Mouse (Mus musculus) cerebellum, adult 2 months (tissue): ENCODE measurements around the gene Lipa.

Experiments used
- CTCF ChIP-seq: fragments of 200-500 bp; IDR thresholded peaks from 2 replicates; pipeline ENCODE4 v1.5.1; 2011; ENCODE audit warnings: low read depth, mild to moderate bottlenecking, control low read depth, low read length, moderate library complexity, borderline replicate concordance; ENCODE audit not compliant: insufficient read depth
- POLR2A ChIP-seq: fragments of 200-500 bp; IDR thresholded peaks from 2 replicates; pipeline ENCODE4 v1.6.1; 2011; ENCODE audit warnings: low read length, control low read depth, borderline replicate concordance; ENCODE audit not compliant: insufficient read depth

DNA sequence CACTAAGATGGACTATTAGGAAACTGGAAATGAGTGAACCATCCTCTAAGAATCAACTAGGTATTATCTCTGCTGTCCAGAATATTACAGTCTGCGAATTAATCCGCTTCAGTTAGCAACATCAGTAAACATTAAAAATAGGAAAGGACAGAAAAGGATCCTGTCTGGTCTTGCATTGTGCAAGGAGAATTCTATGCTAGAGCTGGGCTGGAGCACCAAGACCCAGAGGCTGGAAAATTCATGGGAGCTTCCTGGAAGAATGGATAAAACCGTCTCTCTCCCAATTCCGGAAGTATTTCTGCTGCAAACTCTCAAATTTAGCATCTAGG lies 22.9 kb upstream of the Lipa start:
- TF ChIP-seq CTCF (no peak), POLR2A (no peak)
